Mouse (Mus musculus) forebrain, embryonic 11.5 days (tissue): Measurements from ENCODE around the gene 1700014D04Rik. TPM values are rescaled to one million over a fixed set of nuclear protein-coding genes. Genes with fewer than 3 reads are reported as not detected.
"Not testable (repeated sequence)": the region's sequence is repeated elsewhere in the genome, so short reads cannot be mapped to it uniquely, and the experiment has no call there.

Experiments
- ATAC-seq: fragments of 200-750 bp; cut with Nextera tagmentation; replicated peaks from 2 replicates; pipeline ENCODE4 v1.8.0; 2017; ENCODE audit warnings: moderate TSS enrichment; ENCODE audit not compliant: low FRiP score
- DNase-seq: peaks from one replicate; pipeline ENCODE4 v3.0.0-alpha.2; 2017; ENCODE audit warnings: low spot score
- H3K27ac ChIP-seq: fragments of 300-500 bp; sonication (generic); 2 replicates; pipeline ENCODE4 v1.5.1; 2014; ENCODE audit warnings: low read depth, low read length
- H3K27me3 ChIP-seq: fragments of 300-500 bp; sonication (generic); 2 replicates; pipeline ENCODE4 v1.6.1; 2014; ENCODE audit warnings: mild to moderate bottlenecking, low read length, mixed read lengths; ENCODE audit not compliant: control insufficient read depth, insufficient read depth
- H3K36me3 ChIP-seq: fragments of 300-500 bp; sonication (generic); 2 replicates; pipeline ENCODE4 v1.6.1; 2014; ENCODE audit warnings: mild to moderate bottlenecking, low read length, moderate library complexity, mixed read lengths; ENCODE audit not compliant: control insufficient read depth, insufficient read depth
- H3K4me1 ChIP-seq: fragments of 300-500 bp; sonication (generic); replicated peaks from 2 replicates; pipeline ENCODE4 v1.6.1; 2014; ENCODE audit warnings: low read length, mixed read lengths; ENCODE audit not compliant: control insufficient read depth, insufficient read depth
- H3K4me2 ChIP-seq: fragments of 300-500 bp; sonication (generic); 2 replicates; pipeline ENCODE4 v1.6.1; 2014; ENCODE audit warnings: low read depth, mild to moderate bottlenecking, low read length, moderate library complexity, mixed read lengths; ENCODE audit not compliant: severe bottlenecking
- H3K4me3 ChIP-seq: fragments of 300-500 bp; sonication (generic); 2 replicates; pipeline ENCODE4 v1.5.1; 2014; ENCODE audit warnings: low read depth, low read length
- H3K9ac ChIP-seq: fragments of 300-500 bp; sonication (generic); 2 replicates; pipeline ENCODE4 v1.6.1; 2014; ENCODE audit warnings: low read length
- H3K9me3 ChIP-seq: fragments of 300-500 bp; sonication (generic); 2 replicates; pipeline ENCODE4 v1.6.1; 2016; ENCODE audit warnings: low read length, mixed read lengths; ENCODE audit not compliant: control insufficient read depth
- WGBS: fragments of 180-500 bp; shearing (Covaris S2); extraction: QIAGEN DNeasy Blood & Tissue Kit; methylation state at CpG from one replicate; pipeline ENCODE4 v1.1.7; 2014; 5-methylcytosine and 5-hydroxymethylcytosine counted together
- polyA plus RNA-seq: library from polyadenylated mRNA; unstranded; fragments of >200 nt; fragmentation: Nextera tagmentation; extraction: Ambion mirVana; gene quantifications from 2 replicates; pipeline ENCODE4 v1.2.1, GENCODE M21; 2014

1700014D04Rik gene
- polyA plus RNA-seq, 1 experiment from 2014 or later: 0.16 TPM

DNA sequence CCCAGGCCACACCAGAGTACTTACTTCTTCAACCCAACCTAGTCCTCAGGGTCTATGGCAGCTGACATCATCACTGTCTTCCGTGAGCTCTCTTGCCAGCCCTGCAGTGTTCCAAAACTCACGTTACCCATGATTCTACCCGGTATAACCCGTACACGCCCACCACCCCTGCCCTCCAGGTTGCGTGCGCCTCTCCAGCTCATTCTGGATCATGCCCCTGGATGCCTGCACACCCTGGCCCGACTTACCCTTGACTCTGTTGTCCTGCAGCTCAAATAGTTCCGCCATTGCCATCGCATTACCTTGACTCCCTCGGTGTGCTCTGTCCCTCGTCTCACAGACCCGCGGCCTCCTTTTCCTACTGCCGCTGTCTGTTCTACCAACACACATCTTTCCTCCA lies 36.3 kb downstream of the 1700014D04Rik start, which contains the start of gene Spata31d1a:
Gene Spata31d1a, minus strand, starts transcription at position 101 of the 400 bp plus-strand sequence.
- Histone ChIP-seq H3K4me2 (no peak within 1 kb of the TSS), H3K27me3 (no peaks in the 10 kb centered on the region), H3K27ac (no peak within 1 kb of the TSS), H3K36me3 (no peaks in the 10 kb centered on the region), H3K4me3 (no peak within 1 kb of the TSS), H3K9ac (no peak within 1 kb of the TSS), H3K9me3 (no peaks in the 10 kb centered on the region), H3K4me1 (no peaks in the 10 kb centered on the region)
- ATAC-seq (no peak), DNase-seq (no peak)
- 92% methylated on average over 15 of the region's 15 CpGs for WGBS

DNA sequence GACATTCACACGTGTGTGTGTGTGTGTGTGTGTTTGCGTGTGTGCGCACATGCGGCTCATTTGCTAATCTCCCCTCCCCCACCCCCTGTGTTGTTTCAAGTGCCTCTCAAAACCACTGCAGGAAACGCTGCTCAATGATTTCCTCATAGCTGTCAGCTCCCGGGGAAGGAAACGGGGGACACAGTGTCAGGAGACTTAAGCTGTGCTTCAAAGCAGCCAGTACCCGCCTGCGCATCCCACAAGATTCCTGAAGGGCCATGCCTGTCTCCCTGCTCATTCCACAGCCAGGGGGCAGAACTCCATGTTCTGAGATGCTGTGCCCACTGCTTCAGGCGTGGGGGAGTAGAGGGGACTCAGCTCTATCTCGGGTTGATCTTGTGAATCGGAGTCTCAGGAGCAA lies 42.0 kb downstream of the 1700014D04Rik start:
- Histone ChIP-seq H3K27ac (no peak overlapping the region), H3K27me3 (no peaks in the 10 kb centered on the region), H3K36me3 (no peaks in the 10 kb centered on the region), H3K4me3 (no peak overlapping the region), H3K4me2 (no peak overlapping the region), H3K9ac (no peak overlapping the region), H3K9me3 (no peaks in the 10 kb centered on the region), H3K4me1 (no peaks in the 10 kb centered on the region)
- no peak for ATAC-seq
- DNase-seq: no peak
- WGBS: 68% methylated on average over 12 of the region's 12 CpGs

DNA sequence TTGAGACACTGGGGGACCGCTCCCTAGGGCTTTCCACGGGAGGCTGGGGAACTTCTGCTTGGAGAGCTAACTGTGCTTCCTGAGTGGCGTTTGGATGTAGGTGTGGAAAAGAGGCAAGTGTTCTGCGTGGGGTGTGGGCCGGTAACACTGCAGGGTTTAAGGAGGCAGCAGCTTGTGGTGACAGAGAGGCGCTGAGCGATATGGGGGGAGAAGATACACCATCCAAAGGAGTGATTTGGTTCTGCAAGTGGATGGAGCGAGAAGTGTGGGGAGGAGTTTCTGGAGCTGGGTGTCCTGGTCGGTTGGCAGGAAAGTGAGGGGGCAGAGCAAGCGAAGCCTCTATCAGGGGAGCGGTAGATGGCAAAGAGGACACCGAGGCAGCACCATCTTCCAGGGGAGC lies 43.0 kb downstream of the 1700014D04Rik start:
- DNase-seq (no peak), ATAC-seq (no peak)
- H3K27me3 ChIP-seq: no peaks in the 10 kb centered on the region
- H3K9ac ChIP-seq: no peak overlapping the region
- H3K4me3 ChIP-seq: no peak overlapping the region
- H3K4me1 ChIP-seq: no peaks in the 10 kb centered on the region
- H3K36me3 ChIP-seq: no peaks in the 10 kb centered on the region
- no peaks in the 10 kb centered on the region for H3K9me3 ChIP-seq
- 88% methylated on average over 12 of the region's 12 CpGs for WGBS
- H3K4me2 ChIP-seq: no peak overlapping the region
- no peak overlapping the region for H3K27ac ChIP-seq

DNA sequence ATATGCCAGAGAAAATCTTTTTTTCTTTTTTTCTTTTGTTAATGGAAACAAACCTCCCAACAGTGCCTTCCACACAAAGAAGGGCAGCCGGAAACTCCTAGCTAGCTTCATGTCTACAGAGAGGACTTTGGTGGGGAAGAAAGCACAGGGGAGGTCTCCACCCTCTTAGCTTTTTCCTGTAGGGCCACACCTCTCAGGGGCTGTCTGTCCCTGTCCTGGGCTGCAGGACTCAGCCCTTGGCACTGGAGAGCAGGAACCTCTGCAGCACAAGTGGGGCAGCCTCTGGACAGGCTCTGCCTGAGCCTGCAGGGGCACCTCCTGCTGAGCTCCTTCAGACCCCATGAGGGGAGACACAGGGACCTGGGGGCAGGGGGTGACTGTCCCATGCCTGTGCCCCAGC lies 46.4 kb downstream of the 1700014D04Rik start:
- H3K9ac ChIP-seq, H3K4me2 ChIP-seq, H3K9me3 ChIP-seq, H3K27ac ChIP-seq, H3K27me3 ChIP-seq, H3K4me1 ChIP-seq, H3K36me3 ChIP-seq, ATAC-seq, DNase-seq, H3K4me3 ChIP-seq: not testable (repeated sequence)
- 71% methylated on average over 1 of the region's 1 CpGs for WGBS

DNA sequence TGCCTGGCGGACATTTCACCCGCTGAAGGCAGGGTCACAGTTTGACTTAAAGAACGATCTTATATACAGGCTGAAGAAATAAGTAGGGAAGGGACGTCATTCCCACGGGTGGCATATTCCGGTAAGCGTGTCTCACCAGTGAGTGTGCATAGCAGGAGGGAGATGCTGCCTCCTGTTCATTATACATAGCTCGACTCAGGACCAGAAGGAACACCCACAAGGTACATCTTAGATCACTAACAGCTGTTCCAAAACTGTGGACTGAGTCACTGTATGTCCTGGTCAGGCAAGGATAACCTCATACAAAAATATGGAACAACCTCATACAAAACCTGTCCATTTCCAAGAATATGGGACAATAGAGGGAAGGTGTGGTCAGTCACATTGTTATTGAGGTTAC lies 47.4 kb downstream of the 1700014D04Rik start:
- Histone ChIP-seq H3K27me3 (no peaks in the 10 kb centered on the region), H3K4me2 (no peak overlapping the region), H3K27ac (no peak overlapping the region), H3K36me3 (no peaks in the 10 kb centered on the region), H3K9ac (no peak overlapping the region), H3K4me1 (no peaks in the 10 kb centered on the region), H3K9me3 (no peaks in the 10 kb centered on the region), H3K4me3 (no peak overlapping the region)
- DNase-seq (no peak), ATAC-seq (no peak)
- WGBS: 89% methylated on average over 8 of the region's 8 CpGs

DNA sequence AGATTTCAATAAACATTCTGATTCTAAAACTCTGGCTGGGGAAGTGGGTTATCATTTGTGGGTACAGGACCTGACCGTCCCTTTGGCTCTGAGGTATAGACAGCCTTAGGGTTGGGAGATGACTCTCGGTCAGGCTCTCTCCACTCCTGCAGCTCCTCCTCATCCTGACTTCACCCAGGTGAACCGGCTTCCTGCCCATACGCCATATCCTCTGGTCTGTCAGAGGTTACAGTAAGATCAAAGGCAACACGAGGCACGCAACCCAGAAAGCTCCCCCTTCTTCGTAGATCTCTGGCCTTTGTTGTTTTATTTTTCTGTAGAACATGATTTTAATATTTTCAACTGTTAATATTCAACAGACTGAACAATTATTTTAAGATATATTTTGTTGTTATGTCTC lies 50.8 kb downstream of the 1700014D04Rik start:
- H3K4me3 ChIP-seq: no peak overlapping the region
- ATAC-seq (no peak), DNase-seq (no peak)
- no peaks in the 10 kb centered on the region for H3K36me3 ChIP-seq
- H3K4me1 ChIP-seq: no peaks in the 10 kb centered on the region
- no peaks in the 10 kb centered on the region for H3K27me3 ChIP-seq
- H3K9me3 ChIP-seq: no peaks in the 10 kb centered on the region; the same call in 1 of the 2 replicates
- 92% methylated on average over 7 of the region's 7 CpGs for WGBS
- H3K27ac ChIP-seq: no peak overlapping the region
- no peak overlapping the region for H3K4me2 ChIP-seq
- no peak overlapping the region for H3K9ac ChIP-seq

DNA sequence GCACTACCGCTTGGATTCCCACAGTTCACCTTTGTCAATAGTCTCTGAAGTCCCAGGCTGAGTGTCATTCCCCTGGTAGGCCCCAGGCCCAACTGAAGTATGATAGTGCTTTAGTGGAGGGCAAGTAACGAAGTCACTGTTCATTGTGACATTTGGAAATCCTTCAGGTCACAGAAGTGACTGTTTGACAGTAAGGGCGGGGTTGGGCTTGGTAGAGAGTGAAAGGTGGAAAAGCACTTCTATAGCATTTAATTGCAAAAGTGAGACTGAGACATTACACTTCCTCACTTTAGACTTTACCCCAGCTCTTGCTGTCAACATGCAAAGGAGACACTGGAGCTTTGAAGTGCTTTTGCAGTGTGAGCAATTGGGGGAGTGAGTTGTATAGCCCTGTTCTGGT lies 52.5 kb downstream of the 1700014D04Rik start, which contains the start of gene 4921517D22Rik:
Gene 4921517D22Rik, minus strand, starts transcription at position 101 of the 400 bp plus-strand sequence.
- WGBS: 87% methylated on average over 3 of the region's 3 CpGs
- Histone ChIP-seq H3K4me1 (no peaks in the 10 kb centered on the region), H3K4me2 (no peak within 1 kb of the TSS), H3K27ac (no peak within 1 kb of the TSS), H3K9me3 (no peaks in the 10 kb centered on the region; the same call in 1 of the 2 replicates), H3K4me3 (no peak within 1 kb of the TSS), H3K36me3 (no peaks in the 10 kb centered on the region), H3K9ac (no peak within 1 kb of the TSS), H3K27me3 (no peaks in the 10 kb centered on the region)
- no peak for ATAC-seq
- DNase-seq: no peak

DNA sequence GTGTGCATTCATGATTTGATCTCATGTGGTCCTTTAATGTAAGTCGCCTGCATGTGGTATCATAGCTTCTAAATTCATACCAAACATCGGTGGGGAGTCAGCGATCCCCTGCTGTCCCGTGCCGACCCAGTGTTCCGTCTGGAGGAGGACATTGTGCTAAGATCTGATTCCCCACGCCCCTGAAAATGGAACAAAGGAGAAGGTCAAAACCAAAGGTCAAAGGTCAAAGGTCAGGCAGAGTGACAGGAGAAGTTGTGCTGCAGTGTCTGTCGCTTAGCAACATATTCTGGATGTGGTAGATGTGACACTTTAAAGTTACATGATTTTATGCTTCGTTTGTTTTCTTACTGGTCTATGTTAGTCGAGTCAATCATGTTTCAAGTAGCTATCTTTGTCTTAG lies 55.1 kb downstream of the 1700014D04Rik start:
- Histone ChIP-seq H3K4me1 (no peaks in the 10 kb centered on the region), H3K4me3 (no peak overlapping the region), H3K36me3 (no peaks in the 10 kb centered on the region), H3K4me2 (no peak overlapping the region), H3K27ac (no peak overlapping the region), H3K9me3 (no peaks in the 10 kb centered on the region; the same call in 1 of the 2 replicates), H3K9ac (no peak overlapping the region), H3K27me3 (no peaks in the 10 kb centered on the region)
- no peak for ATAC-seq
- 37% methylated on average over 10 of the region's 10 CpGs for WGBS
- no peak for DNase-seq
